Mouse (Mus musculus): ENCODE measurements at regions not wholly inside any gene's neighbourhood (a gene's known extent, or its start where the extent isn't known, plus 50 kb on each side); places are given as distances from the start of the nearest gene placed in this dataset.

DNA sequence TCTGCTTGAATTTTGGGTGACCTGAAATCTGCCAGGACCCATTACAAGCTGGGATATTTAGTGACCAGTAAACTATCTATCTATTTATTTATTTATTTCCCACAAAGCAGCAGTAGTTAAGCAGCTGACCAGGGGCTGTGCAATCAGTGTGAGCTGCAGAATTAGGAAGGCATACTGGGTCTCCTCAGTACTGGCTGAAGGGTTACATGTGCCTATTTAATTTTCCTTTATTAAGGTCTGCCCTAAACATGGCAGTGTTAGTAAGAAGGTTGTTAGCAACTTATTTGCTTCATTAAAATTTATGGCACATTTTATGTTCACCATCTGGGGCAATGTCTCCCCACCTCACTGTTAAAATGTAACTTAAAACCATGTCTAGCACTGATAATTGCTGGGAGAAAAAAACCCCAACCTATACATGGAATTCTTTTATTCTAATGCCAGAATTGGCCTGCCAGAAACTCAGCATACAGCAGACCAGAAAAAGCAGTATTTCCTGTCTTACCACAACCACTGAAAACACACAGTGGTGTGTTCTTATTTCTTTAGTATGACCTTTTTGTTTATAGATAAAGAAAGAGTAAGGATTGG lies 484.3 kb upstream of the Nrsn1 start:
- no peak for ATAC-seq (replicated peaks; ENCODE audit: insufficient number of reproducible peaks, insufficient read depth, low FRiP score, low read depth)

DNA sequence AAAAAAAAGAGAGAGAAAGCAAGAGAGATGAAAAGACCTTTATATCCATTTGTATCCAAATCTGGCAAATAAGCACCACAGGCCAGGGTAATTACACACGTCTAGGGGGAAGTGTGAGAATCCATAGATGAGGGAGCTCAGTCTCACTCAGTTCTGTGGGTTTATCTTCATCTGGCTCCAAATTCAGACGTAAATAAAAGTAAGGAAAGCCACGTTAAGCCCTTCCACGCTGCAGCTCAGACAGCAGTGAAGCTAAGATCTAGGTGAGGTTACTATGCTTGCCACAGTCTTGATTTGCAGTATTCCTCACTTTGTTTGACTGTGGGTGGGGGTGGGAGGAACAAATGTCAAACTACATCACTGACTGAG lies 481.1 kb upstream of the Nrsn1 start:
- no peak for ATAC-seq (replicated peaks; ENCODE audit: insufficient number of reproducible peaks, insufficient read depth, low FRiP score, low read depth)
- Histone ChIP-seq H3K27ac (no peak overlapping the region; the same call in 1 of the 2 replicates), H3K27me3 (no peaks in the 10 kb centered on the region), H3K4me1 (replicated peaks) (peaks cover 2% of the 10 kb centered on the region; the same call in 1 of the 2 replicates), H3K4me2 (no peak overlapping the region), H3K9me3 (replicated peaks) (no peaks in the 10 kb centered on the region), H3K9ac (no peak overlapping the region), H3K36me3 (no peaks in the 10 kb centered on the region), H3K4me3 (no peak overlapping the region)
- WGBS, result 59% methylated on average over 4 of the region's 4 CpGs

More for the DNA sequence above, 484.3 kb upstream of the Nrsn1 start:
- no peaks in the 10 kb centered on the region for H3K9me3 ChIP-seq (replicated peaks)
- H3K27me3 ChIP-seq, result no peaks in the 10 kb centered on the region
- H3K4me3 ChIP-seq, result no peak overlapping the region
- peaks cover 2% of the 10 kb centered on the region; the same call in 1 of the 2 replicates for H3K4me1 ChIP-seq (replicated peaks)
- no peak overlapping the region for H3K27ac ChIP-seq
- no peaks in the 10 kb centered on the region for H3K36me3 ChIP-seq
- H3K9ac ChIP-seq, result no peak overlapping the region
- H3K4me2 ChIP-seq, result no peak overlapping the region

- peaks cover 2% of the 10 kb centered on the region; the same call in 1 of the 2 replicates for H3K4me1 ChIP-seq (replicated peaks)
These were observed 480.4 kb upstream of the Nrsn1 start for GRCm38 (mm10) chr13:25750460-25751408.

DNA sequence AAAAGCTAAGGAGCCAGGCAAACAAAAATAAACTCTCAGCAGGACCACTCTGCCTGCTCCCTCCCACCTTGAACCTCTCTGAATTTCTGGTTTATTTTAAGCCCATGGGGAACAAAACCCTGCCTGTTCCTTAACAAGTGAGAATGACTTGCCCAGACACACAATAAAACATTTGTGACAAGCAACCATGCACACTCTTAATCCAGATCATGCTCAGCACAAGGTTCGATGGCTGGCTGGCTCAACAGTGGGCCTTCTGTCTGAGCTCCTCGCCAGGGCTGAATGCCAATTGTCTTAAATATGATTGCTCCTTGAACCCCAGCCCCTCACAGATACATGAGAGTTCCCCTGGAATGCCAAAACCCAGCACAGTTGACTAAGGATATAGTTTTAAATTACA lies 468.3 kb upstream of the Nrsn1 start:
- Histone ChIP-seq H3K27me3 (no peaks in the 10 kb centered on the region), H3K9ac (no peak overlapping the region), H3K36me3 (no peaks in the 10 kb centered on the region), H3K4me3 (no peak overlapping the region), H3K4me2 (no peak overlapping the region), H3K4me1 (replicated peaks) (peaks cover 4% of the 10 kb centered on the region), H3K27ac (no peak overlapping the region), H3K9me3 (replicated peaks) (no peaks in the 10 kb centered on the region)
- no peak for ATAC-seq (replicated peaks; ENCODE audit: insufficient number of reproducible peaks, insufficient read depth, low FRiP score, low read depth)
- 31% methylated on average over 2 of the region's 2 CpGs for WGBS

More at GRCm38 (mm10) chr13:25750460-25751408, 480.4 kb upstream of the Nrsn1 start:
- Histone ChIP-seq H3K36me3 (no peaks in the 10 kb centered on the region), H3K9ac (no peak overlapping the region), H3K4me2 (no peak overlapping the region), H3K4me3 (no peak overlapping the region), H3K27ac (peak overlapping the region; percentile 15; the same call in 1 of the 2 replicates), H3K27me3 (no peaks in the 10 kb centered on the region), H3K9me3 (replicated peaks) (no peaks in the 10 kb centered on the region)
- ATAC-seq (replicated peaks; ENCODE audit: insufficient number of reproducible peaks, insufficient read depth, low FRiP score, low read depth), result no peak
- WGBS, result 39% methylated on average over 8 of the region's 8 CpGs

DNA sequence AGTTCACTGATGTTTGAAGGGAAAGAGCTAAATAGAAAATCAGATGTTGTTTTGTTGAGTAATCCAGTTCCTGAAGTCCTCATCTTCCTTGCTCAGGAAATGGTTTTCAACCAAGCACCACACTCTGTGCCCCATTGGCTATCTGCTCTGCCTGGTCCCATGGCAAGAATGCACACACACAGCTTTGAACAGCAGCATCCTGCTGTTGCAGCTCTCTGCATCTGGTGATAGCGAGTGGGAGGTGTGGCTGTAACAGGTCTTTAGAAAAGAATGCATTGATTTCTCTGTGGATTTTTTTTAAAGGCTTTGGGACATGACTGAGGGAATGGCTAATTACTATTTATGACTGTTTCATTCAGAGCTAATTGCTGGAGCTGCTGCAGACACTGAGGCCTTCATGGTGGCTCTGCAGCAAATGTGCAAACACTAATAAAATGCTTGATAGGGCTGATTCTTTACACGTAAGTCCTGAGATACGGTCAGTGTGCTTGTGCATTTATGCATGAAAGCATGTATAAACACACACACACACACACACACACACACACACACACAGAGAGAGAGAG lies 459.1 kb upstream of the Nrsn1 start:
- Histone ChIP-seq H3K9me3 (replicated peaks) (no peaks in the 10 kb centered on the region), H3K36me3 (no peaks in the 10 kb centered on the region), H3K4me3 (no peak overlapping the region), H3K9ac (no peak overlapping the region), H3K4me1 (replicated peaks) (no peaks in the 10 kb centered on the region), H3K27ac (no peak overlapping the region), H3K27me3 (no peaks in the 10 kb centered on the region), H3K4me2 (no peak overlapping the region)
- no peak for ATAC-seq (replicated peaks; ENCODE audit: insufficient number of reproducible peaks, insufficient read depth, low FRiP score, low read depth)
- WGBS, result 68% methylated on average over 3 of the region's 3 CpGs

GRCm38 (mm10) chr13:25727504-25728095 lies 457.3 kb upstream of the Nrsn1 start:
- Histone ChIP-seq H3K4me3 (no peak overlapping the region), H3K4me1 (replicated peaks) (no peaks in the 10 kb centered on the region), H3K36me3 (no peaks in the 10 kb centered on the region), H3K9me3 (replicated peaks) (no peaks in the 10 kb centered on the region), H3K4me2 (no peak overlapping the region), H3K27me3 (no peaks in the 10 kb centered on the region), H3K9ac (no peak overlapping the region), H3K27ac (no peak overlapping the region)
- WGBS, result 50% methylated on average over 1 of the region's 1 CpGs
- ATAC-seq (replicated peaks; ENCODE audit: insufficient number of reproducible peaks, insufficient read depth, low FRiP score, low read depth), result no peak

DNA sequence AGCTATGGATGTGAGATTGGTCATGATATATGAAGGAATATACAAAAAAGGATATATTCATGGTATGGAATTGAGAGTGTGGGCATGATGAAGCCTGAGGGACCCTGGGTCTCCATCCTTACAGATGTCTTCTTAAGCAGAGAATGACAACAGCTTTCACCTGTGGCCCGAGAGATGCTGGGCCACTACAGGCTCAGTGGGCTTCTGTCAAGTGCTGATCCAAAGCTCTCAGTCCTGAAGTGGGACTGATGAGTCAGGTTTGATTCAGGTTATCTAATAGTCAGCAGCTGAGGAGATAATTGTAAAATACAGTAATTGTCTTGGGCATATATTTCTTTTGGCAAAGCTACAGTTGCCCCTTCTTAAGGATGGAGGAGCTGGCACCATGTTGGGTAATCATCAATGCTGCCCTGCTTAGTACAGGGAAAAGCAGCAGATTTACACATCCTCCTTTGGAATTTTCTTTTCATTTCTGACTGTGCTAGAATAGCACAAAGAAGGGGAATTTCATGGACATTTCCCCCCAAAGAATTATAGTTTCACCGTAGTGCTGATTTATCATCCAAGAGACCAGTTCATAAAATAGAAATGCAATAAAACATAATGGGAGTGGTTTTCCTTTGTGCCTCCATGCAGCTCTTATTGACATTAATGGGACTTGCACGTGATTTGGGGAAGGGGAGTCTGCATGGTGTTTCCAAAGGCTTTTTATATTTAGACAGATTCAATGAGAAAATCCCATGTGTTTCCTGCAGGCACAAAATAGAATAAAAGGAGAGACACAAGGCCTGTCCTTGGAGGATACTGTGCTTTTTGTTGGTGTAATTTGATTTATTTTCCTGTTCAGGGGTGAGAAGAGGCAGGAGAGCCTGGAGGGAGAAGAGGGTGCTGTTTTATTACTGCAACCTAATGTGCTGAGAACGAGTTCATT lies 452.6 kb upstream of the Nrsn1 start:
- Histone ChIP-seq H3K9me3 (replicated peaks) (no peaks in the 10 kb centered on the region), H3K4me3 (no peak overlapping the region), H3K27ac (no peak overlapping the region), H3K4me2 (no peak overlapping the region), H3K27me3 (no peaks in the 10 kb centered on the region), H3K36me3 (no peaks in the 10 kb centered on the region), H3K4me1 (replicated peaks) (no peaks in the 10 kb centered on the region), H3K9ac (no peak overlapping the region)
- no peak for ATAC-seq (replicated peaks; ENCODE audit: insufficient number of reproducible peaks, insufficient read depth, low FRiP score, low read depth)
- WGBS, result 65% methylated on average over 4 of the region's 4 CpGs

DNA sequence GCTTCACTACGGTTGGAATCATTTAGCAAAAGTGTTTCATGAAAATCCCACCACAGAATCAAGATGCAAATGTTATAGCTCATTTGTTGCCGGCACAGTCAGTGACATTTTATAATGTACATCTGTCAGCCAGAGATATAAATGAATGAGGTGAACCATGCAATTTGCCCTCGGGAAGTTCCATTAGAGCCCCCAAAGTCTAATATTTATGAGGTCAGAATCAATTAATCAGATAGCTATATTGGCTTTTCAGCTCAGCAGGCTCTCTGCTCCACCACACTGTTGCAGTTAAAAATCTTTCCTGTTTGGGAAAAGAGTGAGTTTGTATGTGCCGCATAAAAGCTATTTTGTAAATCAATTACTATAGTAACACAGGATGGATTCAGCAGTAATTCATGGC lies 430.7 kb upstream of the Nrsn1 start:
- Histone ChIP-seq H3K9me3 (replicated peaks) (no peaks in the 10 kb centered on the region), H3K4me1 (replicated peaks) (no peaks in the 10 kb centered on the region), H3K4me2 (no peak overlapping the region), H3K4me3 (no peak overlapping the region), H3K27me3 (no peaks in the 10 kb centered on the region), H3K27ac (no peak overlapping the region), H3K9ac (no peak overlapping the region), H3K36me3 (no peaks in the 10 kb centered on the region)
- no peak for ATAC-seq (replicated peaks; ENCODE audit: insufficient number of reproducible peaks, insufficient read depth, low FRiP score, low read depth)
- 62% methylated on average over 4 of the region's 4 CpGs for WGBS

GRCm38 (mm10) chr13:25695956-25696355 lies 425.7 kb upstream of the Nrsn1 start:
- H3K9me3 ChIP-seq (replicated peaks), result no peaks in the 10 kb centered on the region
- no peaks in the 10 kb centered on the region for H3K4me1 ChIP-seq (replicated peaks)
- no peak overlapping the region for H3K27ac ChIP-seq
- no peak overlapping the region for H3K4me3 ChIP-seq
- H3K9ac ChIP-seq, result no peak overlapping the region
- 86% methylated on average over 1 of the region's 1 CpGs for WGBS
- H3K27me3 ChIP-seq, result no peaks in the 10 kb centered on the region
- ATAC-seq (replicated peaks; ENCODE audit: insufficient number of reproducible peaks, insufficient read depth, low FRiP score, low read depth), result no peak
- H3K4me2 ChIP-seq, result no peak overlapping the region
- H3K36me3 ChIP-seq, result no peaks in the 10 kb centered on the region

GRCm38 (mm10) chr13:25695017-25695604 lies 424.8 kb upstream of the Nrsn1 start:
- Histone ChIP-seq H3K4me3 (no peak overlapping the region), H3K9ac (no peak overlapping the region), H3K36me3 (no peaks in the 10 kb centered on the region), H3K4me1 (replicated peaks) (no peaks in the 10 kb centered on the region), H3K4me2 (no peak overlapping the region), H3K27me3 (no peaks in the 10 kb centered on the region), H3K27ac (no peak overlapping the region), H3K9me3 (replicated peaks) (no peaks in the 10 kb centered on the region)
- ATAC-seq (replicated peaks; ENCODE audit: insufficient number of reproducible peaks, insufficient read depth, low FRiP score, low read depth), result no peak
- 80% methylated on average over 14 of the region's 14 CpGs for WGBS
